Mouse (Mus musculus): ENCODE results near the gene AY761185. TPM values are rescaled to one million over a fixed set of nuclear protein-coding genes. Genes with fewer than 3 reads are reported as not detected.
"Not testable (repeated sequence)": the region's sequence is repeated elsewhere in the genome, so short reads cannot be mapped to it uniquely, and the experiment has no call there.

The AY761185 gene
- not detected for total RNA-seq (2022)

DNA sequence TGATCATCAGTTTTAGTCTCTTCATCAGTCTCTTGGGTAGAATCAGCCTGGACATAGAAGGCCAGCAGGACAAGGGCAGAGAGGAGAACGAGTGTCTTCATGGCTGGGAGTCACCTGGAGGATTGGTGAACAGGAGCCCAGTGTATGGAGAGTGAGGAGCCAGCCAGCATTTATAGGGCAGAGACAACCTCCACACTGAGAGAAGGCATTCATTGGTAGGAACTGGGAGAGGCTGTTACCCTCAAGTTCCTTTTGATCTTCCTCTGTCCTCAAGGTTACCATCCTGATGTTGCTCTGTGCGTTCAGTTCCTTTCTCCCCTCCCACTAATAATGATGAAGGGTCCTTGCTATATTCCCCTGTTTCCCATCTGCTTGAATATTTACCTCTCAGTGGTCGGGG lies at the start of gene AY761185:
AY761185 (minus strand) TSS at position 101 of the 400 bp plus-strand sequence.
- no peak for DNase-seq (ENCODE audit: low spot score in 2 of 2)

DNA sequence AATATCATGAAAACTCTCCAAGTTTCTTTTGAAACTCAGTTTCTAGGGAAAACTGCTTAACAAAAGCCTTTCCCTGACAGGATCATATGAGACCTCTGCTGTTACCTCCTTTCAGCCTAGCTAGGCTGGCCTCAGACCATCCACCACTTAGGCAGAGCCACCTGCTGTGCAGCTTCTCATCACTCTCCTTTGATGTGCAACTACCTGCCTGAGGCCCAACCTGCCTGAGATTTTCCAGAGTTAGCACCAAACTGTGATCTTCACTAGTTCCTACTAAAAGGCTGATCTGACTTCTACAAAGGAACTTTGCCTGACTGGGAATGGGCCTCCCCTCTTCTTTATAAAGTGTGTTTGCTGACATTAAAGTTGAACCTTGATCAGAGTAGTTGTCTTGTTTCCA lies 49.5 kb upstream of the AY761185 start:
- DNase-seq (ENCODE audit: low spot score in 2 of 2): not testable (repeated sequence)

DNA sequence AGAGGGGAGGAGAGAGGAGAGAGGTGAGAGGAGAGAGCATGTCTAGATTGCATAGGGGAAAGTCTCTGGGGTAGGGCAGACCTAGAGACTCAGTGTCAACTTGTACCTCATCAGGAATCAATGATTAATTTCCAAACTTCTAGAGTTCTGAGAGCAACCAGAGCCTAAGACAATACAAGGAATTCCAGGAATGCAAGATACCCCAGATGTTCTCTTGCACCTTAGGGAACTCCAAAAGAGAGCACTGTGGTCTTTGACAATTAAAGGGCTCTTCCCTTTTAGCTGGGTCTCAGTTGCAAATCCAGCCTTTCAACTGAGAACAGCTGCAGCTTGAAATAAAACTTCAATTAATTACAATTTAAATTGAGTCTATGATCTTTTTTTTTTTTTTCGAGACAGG lies 35.3 kb upstream of the AY761185 start:
- DNase-seq (ENCODE audit: low spot score in 2 of 2): no peak

DNA sequence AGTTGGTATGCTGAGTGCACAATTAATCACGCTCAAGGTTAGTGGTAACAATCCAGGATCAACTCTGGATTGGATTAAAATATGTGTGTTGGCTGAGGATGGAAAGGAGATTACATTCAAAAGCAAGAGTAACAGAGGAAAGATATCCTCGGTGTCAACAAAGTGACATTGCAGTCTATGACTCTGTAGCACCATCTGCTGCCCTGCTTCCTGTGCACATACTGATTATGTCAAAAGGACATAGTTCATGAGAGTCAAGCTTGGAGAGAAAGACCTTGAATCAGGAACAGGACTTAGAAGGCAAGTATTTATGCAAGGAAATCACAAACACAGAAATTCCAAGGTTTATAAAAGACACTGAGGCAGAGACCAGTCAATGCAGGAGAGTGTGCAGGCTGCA lies 20.0 kb upstream of the AY761185 start:
- no peak for DNase-seq (ENCODE audit: low spot score in 2 of 2)

DNA sequence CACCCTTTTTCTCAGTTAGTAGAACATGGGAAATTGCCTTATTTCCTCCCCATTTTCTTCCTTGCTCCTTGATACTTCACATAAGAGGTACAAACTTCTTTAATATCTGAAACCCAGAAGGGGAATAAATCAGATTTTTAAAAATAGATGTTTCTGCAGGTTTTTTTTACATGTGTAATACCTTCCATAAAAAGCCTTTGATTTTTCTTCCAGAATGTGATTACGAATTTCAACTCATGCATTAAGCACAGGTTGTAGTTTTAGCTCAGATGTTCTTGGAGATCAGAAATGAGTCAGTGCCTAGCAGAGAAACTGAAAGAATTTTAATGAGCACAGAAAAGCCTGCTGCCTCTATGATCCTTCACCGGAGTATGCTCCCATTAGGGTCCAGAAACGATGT lies 22.5 kb downstream of the AY761185 start, which contains the start of gene Gm6040:
Gm6040 (minus strand) TSS at position 101 of the 400 bp plus-strand sequence.
- DNase-seq (ENCODE audit: low spot score in 2 of 2): no peak

DNA sequence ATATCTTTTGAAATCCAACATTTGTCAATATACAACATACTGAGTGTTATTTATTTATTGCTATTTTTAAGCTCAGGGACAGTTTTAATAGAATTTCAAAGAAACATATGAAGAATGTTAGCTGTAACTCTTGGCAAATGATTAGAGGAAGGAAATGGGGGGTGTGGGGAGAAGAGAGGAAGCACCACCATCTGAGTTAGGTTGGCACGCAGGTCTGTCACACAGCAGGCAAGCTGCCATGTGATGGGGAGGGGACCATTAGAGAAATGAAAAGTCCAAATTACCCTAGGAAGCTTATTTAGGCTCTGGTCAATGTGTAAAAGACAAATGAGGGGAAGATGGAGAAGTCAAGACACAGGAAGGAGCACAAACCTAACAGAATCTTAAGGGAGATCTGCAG lies 32.2 kb downstream of the AY761185 start:
- DNase-seq (ENCODE audit: low spot score in 2 of 2): no peak

DNA sequence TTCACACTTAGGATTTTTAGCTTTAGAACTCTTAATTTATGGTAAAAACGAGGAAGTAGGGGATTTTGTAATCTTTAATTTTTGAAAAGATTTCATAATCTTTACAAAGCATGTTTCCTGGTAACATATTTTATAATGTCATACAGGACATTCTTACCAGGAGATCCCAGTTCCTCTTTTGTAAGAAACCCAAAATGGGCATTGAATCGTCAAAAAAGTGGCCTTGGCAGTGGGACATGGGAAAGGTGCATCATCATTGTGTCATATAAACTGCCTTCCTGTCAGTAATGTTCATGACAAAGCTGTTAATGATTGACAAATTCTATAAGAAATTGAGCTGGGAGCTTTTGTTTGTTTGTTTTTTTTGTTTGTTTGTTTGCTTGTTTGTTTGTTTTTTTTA lies 36.3 kb downstream of the AY761185 start:
- no peak for DNase-seq (ENCODE audit: low spot score in 2 of 2)

DNA sequence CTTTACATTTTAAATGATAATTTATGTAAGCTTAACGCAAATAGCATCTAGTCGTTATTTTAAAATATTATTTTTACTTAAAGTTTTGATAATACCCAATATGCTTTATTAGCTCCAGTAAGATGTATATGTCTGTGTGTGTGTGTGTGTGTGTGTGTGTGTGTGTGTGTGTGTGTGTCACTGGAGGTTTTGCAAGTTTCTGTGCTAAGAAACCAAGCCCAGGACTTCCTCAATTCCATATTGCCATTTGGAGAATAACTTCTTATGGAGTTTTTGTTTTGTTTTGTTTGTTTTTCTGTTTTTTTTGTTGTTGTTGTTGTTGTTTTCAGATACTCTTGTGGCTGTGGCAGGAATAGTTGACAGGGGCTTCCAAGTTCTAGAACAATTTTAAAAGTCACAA lies 37.4 kb downstream of the AY761185 start:
- DNase-seq (ENCODE audit: low spot score in 2 of 2): no peak

DNA sequence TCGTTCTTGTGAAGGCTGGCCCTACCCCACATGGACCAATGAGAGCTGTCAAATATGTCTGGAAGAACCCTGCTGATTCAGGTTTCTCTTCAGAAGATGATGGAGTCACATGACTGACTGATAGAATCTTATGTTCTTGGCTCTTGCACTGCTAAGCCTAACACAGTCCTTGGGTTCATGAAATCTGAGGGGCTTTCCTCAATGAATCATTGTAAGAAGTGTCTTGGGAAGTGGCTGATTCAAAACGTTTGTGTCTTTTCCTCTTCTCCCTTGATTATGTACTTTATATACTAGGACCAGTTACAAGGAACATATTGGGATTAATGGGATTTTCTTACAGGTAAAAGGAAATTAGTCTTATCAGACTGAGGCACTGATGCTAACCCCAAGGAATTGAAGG lies 42.0 kb downstream of the AY761185 start, which contains the start of gene Gm15056:
Gm15056 (minus strand) TSS at position 101 of the 400 bp plus-strand sequence.
- no peak for DNase-seq (ENCODE audit: low spot score in 2 of 2)

Other genes with a start within 250 kb of the AY761185 start
- not detected for gene Defb33, start 52.0 kb downstream of the AY761185 start, total RNA-seq (2022)
- not detected for gene Gm15056, start 42.1 kb downstream of the AY761185 start, total RNA-seq (2022)
- not detected for gene Gm6040, start 22.6 kb downstream of the AY761185 start, total RNA-seq (2022)
- gene Defa21, start 80.8 kb upstream of the AY761185 start, total RNA-seq (2022): not detected
- gene Defa23, start 110.3 kb upstream of the AY761185 start, total RNA-seq (2022): not detected
- not detected for gene Defa35, start 120.3 kb upstream of the AY761185 start, total RNA-seq (2022)
- not detected for gene Defa25, start 139.7 kb upstream of the AY761185 start, total RNA-seq (2022)
- not detected for gene Gm14851, start 151.3 kb upstream of the AY761185 start, total RNA-seq (2022)
- gene Defa30, start 189.9 kb upstream of the AY761185 start, total RNA-seq (2022): not detected
- not detected for gene Defa22, start 217.6 kb upstream of the AY761185 start, total RNA-seq (2022)
- not detected for gene Defa31, start 246.9 kb upstream of the AY761185 start, total RNA-seq (2022)